Mouse (Mus musculus): ENCODE measurements at regions not wholly inside any gene's neighbourhood (a gene's known extent, or its start where the extent isn't known, plus 50 kb on each side); places are given as distances from the start of the nearest gene placed in this dataset.
A peak's percentile ranks its signal among the peaks of the same experiment; 100 is the strongest.

- DNase-seq: no peak
Measured at GRCm38 (mm10) chr7:70972023-70972400, 379.3 kb downstream of the Gm10295 start.

- no peak for DNase-seq
Measured at GRCm38 (mm10) chr7:70971323-70972022, 379.8 kb downstream of the Gm10295 start.

GRCm38 (mm10) chr7:70952318-70952959, 398.8 kb downstream of the Gm10295 start:
- no peak for DNase-seq

GRCm38 (mm10) chr7:70948281-70948680, 403.0 kb downstream of the Gm10295 start:
- no peak for DNase-seq

GRCm38 (mm10) chr7:70946260-70946659, 405.0 kb downstream of the Gm10295 start:
- DNase-seq: peak; percentile 14

- no peak for DNase-seq
Measured at GRCm38 (mm10) chr7:70930911-70931310, 420.4 kb downstream of the Gm10295 start.

- no peak for DNase-seq
Measured at GRCm38 (mm10) chr7:70929935-70930334, 421.4 kb downstream of the Gm10295 start.

- DNase-seq: no peak
Measured at GRCm38 (mm10) chr7:70928001-70928400, 423.3 kb downstream of the Gm10295 start.

- no peak for DNase-seq
Measured at GRCm38 (mm10) chr7:70917016-70917415, 434.3 kb downstream of the Gm10295 start.

GRCm38 (mm10) chr7:70908921-70909320, 442.4 kb downstream of the Gm10295 start:
- no peak for DNase-seq

- no peak for DNase-seq
Measured at GRCm38 (mm10) chr7:70891700-70892099, 459.6 kb downstream of the Gm10295 start.

- no peak for DNase-seq
Measured at GRCm38 (mm10) chr7:70880496-70880895, 470.8 kb downstream of the Gm10295 start.

- DNase-seq: peak; percentile 53
Measured at GRCm38 (mm10) chr7:70874393-70874792, 476.9 kb downstream of the Gm10295 start.

GRCm38 (mm10) chr7:70870841-70871534, 480.3 kb downstream of the Gm10295 start:
- DNase-seq: no peak

- no peak for DNase-seq
Measured at GRCm38 (mm10) chr7:70869125-70869524, 482.2 kb downstream of the Gm10295 start.

- DNase-seq: no peak
Measured at GRCm38 (mm10) chr7:70859957-70860356, 491.3 kb downstream of the Gm10295 start.

- no peak for DNase-seq
Measured at GRCm38 (mm10) chr7:70850726-70851125, 484.2 kb upstream of the Nr2f2 start.

- DNase-seq: no peak
Measured at GRCm38 (mm10) chr7:70848016-70848776, 481.7 kb upstream of the Nr2f2 start.

- DNase-seq: no peak
Measured at GRCm38 (mm10) chr7:70847450-70847993, 481.0 kb upstream of the Nr2f2 start.

- no peak for DNase-seq
Measured at GRCm38 (mm10) chr7:70846076-70846475, 479.5 kb upstream of the Nr2f2 start.

GRCm38 (mm10) chr7:70840142-70840541, 473.6 kb upstream of the Nr2f2 start:
- no peak for DNase-seq

- no peak for DNase-seq
Measured at GRCm38 (mm10) chr7:70839190-70839589, 472.7 kb upstream of the Nr2f2 start.

All from cerebellum, adult 11 months (tissue).